Mouse (Mus musculus): Measurements from ENCODE around the gene Faah. TPM values are rescaled to one million over a fixed set of nuclear protein-coding genes. Genes with fewer than 3 reads are reported as not detected.

Gene Faah
- polyA plus RNA-seq, 1 experiment from 2014 or later: 0.35 TPM

GRCm38 (mm10) chr4:115922688-115923087, 95.0 kb downstream of the Faah start:
- H3K36me3 ChIP-seq (ENCODE audit: control insufficient read depth, insufficient read depth, low read length): no peaks in the 10 kb centered on the region

GRCm38 (mm10) chr4:115919911-115920310, 97.8 kb downstream of the Faah start:
- DNase-seq (ENCODE audit: low spot score) (no peak), ATAC-seq (ENCODE audit: insufficient number of reproducible peaks, low FRiP score, low TSS enrichment, low read depth) (no peak)
- Histone ChIP-seq H3K36me3 (ENCODE audit: control insufficient read depth, insufficient read depth, low read length) (no peaks in the 10 kb centered on the region), H3K4me1 (ENCODE audit: control insufficient read depth, insufficient read depth, low read length) (no peaks in the 10 kb centered on the region), H3K4me3 (ENCODE audit: low read depth, low read length) (no peak overlapping the region), H3K27ac (replicated peaks; ENCODE audit: low read depth, low read length) (no peak overlapping the region), H3K9ac (ENCODE audit: low read length) (no peak overlapping the region), H3K9me3 (ENCODE audit: control insufficient read depth, low read length) (no peaks in the 10 kb centered on the region), H3K27me3 (ENCODE audit: control insufficient read depth, insufficient read depth, low read length) (peaks cover 24% of the 10 kb centered on the region), H3K4me2 (ENCODE audit: low read depth, severe bottlenecking) (no peak overlapping the region)
- WGBS: 78% methylated on average over 16 of the region's 16 CpGs

More at GRCm38 (mm10) chr4:115922688-115923087, 95.0 kb downstream of the Faah start:
- Histone ChIP-seq H3K4me2 (ENCODE audit: low read depth, severe bottlenecking) (no peak overlapping the region), H3K9ac (ENCODE audit: low read length) (no peak overlapping the region), H3K4me3 (ENCODE audit: low read depth, low read length) (no peak overlapping the region), H3K27ac (replicated peaks; ENCODE audit: low read depth, low read length) (no peak overlapping the region), H3K27me3 (ENCODE audit: control insufficient read depth, insufficient read depth, low read length) (peaks cover 21% of the 10 kb centered on the region), H3K4me1 (ENCODE audit: control insufficient read depth, insufficient read depth, low read length) (no peaks in the 10 kb centered on the region), H3K9me3 (ENCODE audit: control insufficient read depth, low read length) (no peaks in the 10 kb centered on the region)
- ATAC-seq (ENCODE audit: insufficient number of reproducible peaks, low FRiP score, low TSS enrichment, low read depth) (no peak), DNase-seq (ENCODE audit: low spot score) (no peak)
- WGBS: 84% methylated on average over 5 of the region's 5 CpGs

Other genes starting within 250 kb of the Faah start
- 0.32 and 0.65 TPM in 2 replicates for gene Tex38, start 236.9 kb downstream of the Faah start, polyA plus RNA-seq (2014; fragmentation: Nextera tagmentation; extraction: Ambion mirVana)
- 58.7 and 63.3 TPM in 2 replicates for gene Atpaf1, start 233.1 kb downstream of the Faah start, polyA plus RNA-seq (2014; fragmentation: Nextera tagmentation; extraction: Ambion mirVana)
- 5.8 and 6.0 TPM in 2 replicates for gene Mob3c, start 189.8 kb downstream of the Faah start, polyA plus RNA-seq (2014; fragmentation: Nextera tagmentation; extraction: Ambion mirVana)
- gene Mknk1, start 178.7 kb downstream of the Faah start, polyA plus RNA-seq (2014; fragmentation: Nextera tagmentation; extraction: Ambion mirVana): 23.2 and 26.1 TPM in 2 replicates
- gene Kncn, start 133.5 kb downstream of the Faah start, polyA plus RNA-seq (2014; fragmentation: Nextera tagmentation; extraction: Ambion mirVana): 0.27 TPM in 1 of 2 replicates, not detected in the other
- 0.27 and 0.44 TPM in 2 replicates for gene 6430628N08Rik, start 127.3 kb downstream of the Faah start, polyA plus RNA-seq (2014; fragmentation: Nextera tagmentation; extraction: Ambion mirVana)
- gene Dmbx1, start 78.0 kb downstream of the Faah start, polyA plus RNA-seq (2014; fragmentation: Nextera tagmentation; extraction: Ambion mirVana): 0.14 and 0.27 TPM in 2 replicates
- 16.9 and 20.0 TPM in 2 replicates for gene Nsun4, start 36.0 kb upstream of the Faah start, polyA plus RNA-seq (2014; fragmentation: Nextera tagmentation; extraction: Ambion mirVana)
- 470 and 488 TPM in 2 replicates for gene Uqcrh, start 57.1 kb upstream of the Faah start, polyA plus RNA-seq (2014; fragmentation: Nextera tagmentation; extraction: Ambion mirVana)
- 81.4 and 81.6 TPM in 2 replicates for gene Lrrc41, start 57.3 kb upstream of the Faah start, polyA plus RNA-seq (2014; fragmentation: Nextera tagmentation; extraction: Ambion mirVana)
- 66.0 and 69.8 TPM in 2 replicates for gene Rad54l, start 105.8 kb upstream of the Faah start, polyA plus RNA-seq (2014; fragmentation: Nextera tagmentation; extraction: Ambion mirVana)
- 57.0 and 62.4 TPM in 2 replicates for gene Pomgnt1, start 105.9 kb upstream of the Faah start, polyA plus RNA-seq (2014; fragmentation: Nextera tagmentation; extraction: Ambion mirVana)
- 2.0 and 2.4 TPM in 2 replicates for gene Lurap1, start 133.4 kb upstream of the Faah start, polyA plus RNA-seq (2014; fragmentation: Nextera tagmentation; extraction: Ambion mirVana)
- gene Tspan1, start 149.7 kb upstream of the Faah start, polyA plus RNA-seq (2014; fragmentation: Nextera tagmentation; extraction: Ambion mirVana): 0.17 TPM in 1 of 2 replicates, not detected in the other
- not detected in 2 replicates for gene 1700042G07Rik, start 155.4 kb upstream of the Faah start, polyA plus RNA-seq (2014; fragmentation: Nextera tagmentation; extraction: Ambion mirVana)
- not detected in 2 replicates for gene Gm49337, start 155.5 kb upstream of the Faah start, polyA plus RNA-seq (2014; fragmentation: Nextera tagmentation; extraction: Ambion mirVana)
- 43.5 and 46.2 TPM in 2 replicates for gene Pik3r3, start 203.7 kb upstream of the Faah start, polyA plus RNA-seq (2014; fragmentation: Nextera tagmentation; extraction: Ambion mirVana)

Data from limb, embryonic 11.5 days (tissue).